Mouse (Mus musculus): ENCODE results near the gene Tbx6.

The Tbx6 gene

DNA sequence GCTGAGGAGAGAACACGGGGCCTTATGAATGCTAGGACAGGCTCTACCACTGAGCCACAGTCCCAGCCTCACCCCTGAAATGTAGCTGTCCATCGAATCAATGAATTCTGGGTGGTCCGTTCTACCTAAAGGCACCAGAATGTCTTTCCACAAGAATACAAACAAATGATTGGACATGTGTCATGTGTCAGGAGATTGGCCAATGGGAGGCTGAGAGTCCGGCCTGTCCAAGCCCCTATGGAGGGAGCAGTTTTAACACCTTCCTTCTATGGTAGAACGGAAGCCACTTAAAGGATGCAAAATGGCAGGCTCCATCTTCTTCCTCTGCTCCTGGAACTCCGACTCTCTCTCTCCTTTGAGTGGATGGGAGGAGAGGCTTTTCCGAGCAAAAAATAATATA is 36.3 kb downstream of the Tbx6 start:
- DNase-seq (ENCODE audit: low spot score) = no peak

DNA sequence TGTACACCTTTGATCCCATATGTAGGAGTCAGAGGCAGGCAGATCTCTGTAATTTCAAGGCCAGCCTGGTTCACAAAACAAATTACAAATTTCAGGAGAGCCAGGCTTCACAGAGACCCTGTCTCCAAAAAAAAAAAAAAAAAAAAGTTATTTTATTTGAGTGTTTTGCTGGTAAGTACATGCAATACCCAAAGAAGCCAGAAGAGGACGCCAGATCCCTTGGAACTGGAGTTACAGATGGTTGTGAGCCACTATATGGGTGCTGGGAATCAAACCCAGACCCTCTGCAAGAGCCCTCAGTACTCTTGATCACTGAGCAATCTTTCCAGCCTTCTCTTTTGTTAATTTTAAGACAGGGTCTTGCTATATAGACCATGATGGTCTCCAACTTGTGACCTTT is 37.5 kb downstream of the Tbx6 start:
- no peak for DNase-seq (ENCODE audit: low spot score)

DNA sequence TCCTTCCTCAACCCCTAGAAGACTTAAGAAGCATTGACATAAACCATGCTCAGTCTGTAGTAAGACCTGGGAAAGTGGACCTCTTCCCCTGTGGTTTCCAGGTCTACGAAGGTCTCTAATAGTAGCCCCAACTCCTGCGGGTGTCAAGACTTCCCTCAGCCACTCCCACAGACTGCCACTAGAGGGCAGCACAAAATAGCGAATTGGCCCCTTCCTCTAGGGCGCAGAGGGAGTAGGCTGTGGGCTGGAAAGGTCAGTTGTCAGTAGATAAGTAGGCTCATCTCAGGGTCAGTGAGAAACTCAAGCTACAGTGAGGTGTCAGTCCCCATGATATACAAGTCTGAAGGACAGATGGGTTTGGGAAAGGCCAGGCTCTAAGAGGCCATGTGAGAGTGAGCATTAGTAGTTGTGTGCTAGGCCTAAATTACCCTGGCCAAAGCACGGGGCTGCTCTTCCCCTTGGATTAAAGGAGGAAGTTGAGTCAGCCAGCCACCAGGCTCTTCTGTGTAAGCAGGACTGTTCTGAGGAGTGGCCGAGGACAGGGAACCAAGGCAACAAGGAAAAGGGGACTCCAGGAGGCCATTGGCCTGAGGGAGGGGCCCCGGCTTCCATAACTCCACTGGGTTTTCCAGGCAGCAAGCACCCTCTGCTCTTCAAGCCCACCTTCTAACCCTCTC is 40.7 kb downstream of the Tbx6 start:
- peak; percentile 78 for DNase-seq (ENCODE audit: low spot score)

DNA sequence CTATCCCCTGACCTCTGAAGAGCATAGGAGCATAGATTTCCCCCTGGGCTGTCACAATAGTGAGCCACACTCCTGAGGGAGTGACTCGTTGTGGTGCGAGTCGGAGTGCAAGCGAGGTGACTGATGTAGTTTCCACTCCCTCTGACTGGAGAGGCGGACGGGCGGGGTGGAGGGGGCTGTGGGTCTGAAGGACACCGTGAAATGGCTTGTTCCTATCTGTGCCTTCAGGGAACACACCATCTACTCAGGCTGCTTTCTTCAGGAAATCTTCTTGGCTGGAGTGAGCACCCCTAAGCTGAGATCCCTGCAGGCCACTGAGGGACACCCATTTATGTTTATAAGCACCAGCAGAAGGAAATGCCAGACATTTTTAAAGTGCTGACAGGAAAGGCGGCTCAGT is 41.5 kb downstream of the Tbx6 start:
- no peak for DNase-seq (ENCODE audit: low spot score)

DNA sequence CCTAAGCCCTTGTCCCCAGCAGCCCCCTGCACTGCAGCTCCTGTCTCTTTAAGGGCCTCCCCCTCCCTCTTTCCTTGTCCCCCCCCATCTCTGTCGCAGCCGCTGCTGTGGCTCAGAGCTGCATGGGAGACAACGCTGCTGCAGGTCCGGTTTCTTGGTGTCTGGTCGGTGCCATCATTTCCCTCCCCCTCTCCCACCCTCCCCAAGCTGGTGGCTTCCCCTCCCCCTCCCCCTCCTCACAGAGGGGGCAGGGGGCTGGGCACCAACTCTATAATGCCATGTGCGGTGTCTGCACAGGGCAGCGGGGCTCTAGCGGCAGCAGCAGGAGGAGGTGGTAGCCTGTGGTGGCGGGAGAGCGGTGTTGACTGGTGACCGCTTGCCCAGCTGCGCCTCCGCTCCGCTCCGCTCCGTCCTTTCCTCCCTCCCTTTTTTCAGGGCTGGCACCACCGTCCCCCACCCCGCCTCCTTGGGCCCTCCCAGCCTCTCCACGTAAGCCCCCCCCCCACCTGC is 42.0 kb downstream of the Tbx6 start:
- DNase-seq (ENCODE audit: low spot score) = no peak

DNA sequence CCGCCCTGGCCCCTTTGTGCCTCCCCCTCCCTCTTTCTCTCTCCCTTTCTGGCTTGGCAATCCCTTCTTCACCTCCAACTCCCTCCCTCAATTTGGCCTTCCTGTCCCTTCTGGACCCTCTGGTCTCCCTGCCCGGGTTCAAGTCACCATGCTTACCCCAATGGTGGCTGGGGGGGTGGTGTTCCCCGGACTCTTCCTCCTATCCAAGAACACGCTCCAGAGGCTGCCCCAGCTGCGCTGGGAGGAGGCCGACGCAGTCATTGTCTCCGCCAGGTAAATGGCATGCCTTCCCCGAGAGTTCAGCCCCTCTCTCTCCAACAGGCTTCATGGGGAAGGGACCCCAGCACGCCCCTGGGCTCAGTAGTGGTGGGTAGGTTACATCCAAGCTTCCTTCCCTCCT is 42.7 kb downstream of the Tbx6 start:
- DNase-seq (ENCODE audit: low spot score) = no peak

DNA sequence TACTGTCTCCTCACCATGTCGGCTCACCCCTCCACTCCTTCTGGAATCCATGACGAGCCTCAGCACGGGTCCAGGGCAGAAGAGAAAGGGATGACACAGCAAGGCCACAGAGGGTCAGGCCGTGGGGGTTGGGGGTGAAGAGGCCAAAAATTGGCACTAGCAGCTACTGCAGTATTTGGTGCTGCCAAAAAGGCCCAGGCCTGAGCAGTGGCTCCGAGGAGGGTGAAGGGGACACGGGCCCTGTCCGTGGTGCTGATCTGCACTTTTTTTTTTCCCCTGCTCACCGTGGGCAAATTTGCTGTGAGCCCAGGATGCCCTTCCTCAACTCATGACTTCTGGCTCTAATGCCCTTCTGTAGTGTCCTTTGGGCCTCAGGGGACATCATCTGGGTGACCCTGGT is 44.1 kb downstream of the Tbx6 start:
- DNase-seq (ENCODE audit: low spot score) = no peak

DNA sequence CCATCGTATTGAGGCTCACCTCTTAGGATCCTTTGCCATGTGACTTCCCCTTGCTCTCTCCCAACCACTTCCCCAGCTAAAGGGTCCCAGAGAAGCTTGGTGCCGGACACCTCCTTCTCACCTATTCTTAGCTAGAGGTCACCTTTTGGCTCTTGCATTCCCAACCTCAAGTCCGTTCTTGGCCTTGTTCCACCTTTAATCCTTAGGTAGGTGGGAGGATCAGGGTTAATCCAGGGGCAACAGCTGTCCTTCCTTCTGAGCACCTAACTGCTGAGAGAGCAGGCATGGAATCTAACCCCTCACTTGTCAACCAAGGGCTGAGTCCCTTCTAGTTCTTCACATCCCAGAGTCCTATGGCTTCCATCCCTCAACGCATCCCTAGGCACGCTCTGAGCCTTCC is 44.7 kb downstream of the Tbx6 start:
- no peak for DNase-seq (ENCODE audit: low spot score)

DNA sequence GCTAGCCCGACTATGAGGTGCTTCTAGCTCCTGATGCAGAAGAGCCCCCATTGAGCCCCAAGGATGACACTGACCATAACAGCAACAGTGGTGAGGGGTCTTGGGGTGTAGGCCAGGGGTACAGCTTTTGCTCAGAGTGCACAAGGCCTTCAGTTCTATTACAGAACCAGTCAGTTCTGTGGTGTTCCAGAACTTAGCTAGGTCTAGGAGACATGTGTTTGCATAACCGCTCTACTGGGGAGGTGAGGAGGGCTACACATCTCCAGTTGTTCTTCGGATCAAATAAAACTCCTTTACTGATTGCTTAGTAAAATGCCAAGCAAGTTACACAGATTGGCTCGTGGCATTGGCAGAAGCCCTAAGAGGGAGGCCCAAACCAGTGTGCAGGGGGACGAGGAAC is 50.3 kb downstream of the Tbx6 start, which contains the start of gene 4930451I11Rik:
Gene 4930451I11Rik (minus strand): TSS at position 101 of the 400 bp plus-strand sequence.
- no peak for DNase-seq (ENCODE audit: low spot score)

DNA sequence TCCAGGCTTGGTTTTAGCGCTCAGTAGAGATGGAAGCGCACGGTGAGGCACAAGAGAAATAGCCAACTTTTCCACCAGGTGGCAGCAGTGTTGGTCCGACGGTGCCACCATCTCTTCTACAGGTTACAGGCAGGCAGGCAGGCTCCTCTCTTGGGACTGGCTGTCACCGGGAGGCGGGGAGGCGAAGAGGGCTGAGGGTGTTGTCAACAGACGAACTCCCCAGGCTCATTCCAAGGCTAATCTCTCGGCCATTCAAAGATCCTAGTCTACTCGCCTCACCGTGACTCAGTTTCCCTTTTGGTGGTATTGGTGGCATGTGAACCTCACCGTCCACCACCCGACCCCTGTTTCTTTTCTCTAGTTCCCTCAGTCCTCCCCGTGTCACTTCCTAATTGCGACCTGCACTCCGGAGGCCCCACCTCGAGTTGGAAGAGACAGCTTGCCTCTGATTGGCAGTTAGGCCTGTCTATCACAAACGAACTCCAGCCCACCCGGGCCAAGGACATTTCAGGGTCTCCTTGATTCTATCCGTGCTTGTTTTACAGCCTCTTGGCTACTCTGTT is 50.8 kb downstream of the Tbx6 start:
- peak; percentile 59 for DNase-seq (ENCODE audit: low spot score)

DNA sequence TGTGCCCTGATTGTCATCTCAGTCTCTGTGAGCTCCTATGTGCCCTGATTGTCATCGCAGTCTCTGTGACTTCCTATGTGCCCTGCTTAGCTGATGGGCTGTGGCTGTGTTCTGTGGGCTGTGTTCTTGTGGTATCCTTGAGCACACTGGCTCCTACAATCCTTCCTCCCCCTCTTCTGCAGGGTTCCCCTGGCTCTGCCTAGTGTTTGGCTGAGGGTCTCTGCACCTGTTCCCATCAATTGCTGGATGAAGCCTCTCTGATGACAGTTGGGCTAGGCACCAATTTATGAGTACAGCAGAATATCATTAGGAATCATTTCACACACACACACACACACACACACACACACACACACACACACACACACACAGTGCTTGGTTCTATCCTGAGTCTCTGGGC is 52.0 kb downstream of the Tbx6 start:
- no peak for DNase-seq (ENCODE audit: low spot score)
